Mouse (Mus musculus): ENCODE results near the gene Plgrkt. TPM values are rescaled to one million over a fixed set of nuclear protein-coding genes. Genes with fewer than 3 reads are reported as not detected.

Plgrkt gene
- polyA plus RNA-seq, 1 experiment = 34.0 TPM

- DNase-seq = no peak
- no peak overlapping the region for H3K4me3 ChIP-seq (replicated peaks; ENCODE audit: insufficient read depth, low read depth, low read length)
- 88% methylated on average over 6 of the region's 6 CpGs for WGBS
- TF ChIP-seq CTCF (IDR thresholded peaks at IDR 0.05; ENCODE audit: borderline replicate concordance, insufficient read depth, low read depth, low read length) (no peak), POLR2A (IDR thresholded peaks at IDR 0.05; ENCODE audit: borderline replicate concordance, insufficient read depth, low read length) (no peak)
- H3K4me1 ChIP-seq (ENCODE audit: control insufficient read depth, insufficient read depth, low read length) = no peaks in the 10 kb centered on the region
- H3K27ac ChIP-seq (ENCODE audit: insufficient read depth, low read length) = no peak overlapping the region
- H3K27me3 ChIP-seq (ENCODE audit: control insufficient read depth, insufficient read depth, low read length) = no peaks in the 10 kb centered on the region
Observed at GRCm38 (mm10) chr19:29342281-29342680, 24.9 kb downstream of the Plgrkt start.

- WGBS = 75% methylated on average over 4 of the region's 4 CpGs
- no peak for DNase-seq
- Histone ChIP-seq H3K27ac (ENCODE audit: insufficient read depth, low read length) (no peak overlapping the region), H3K4me1 (ENCODE audit: control insufficient read depth, insufficient read depth, low read length) (no peaks in the 10 kb centered on the region), H3K27me3 (ENCODE audit: control insufficient read depth, insufficient read depth, low read length) (no peaks in the 10 kb centered on the region), H3K4me3 (replicated peaks; ENCODE audit: insufficient read depth, low read depth, low read length) (no peak overlapping the region)
- TF ChIP-seq POLR2A (IDR thresholded peaks at IDR 0.05; ENCODE audit: borderline replicate concordance, insufficient read depth, low read length) = no peak
- TF ChIP-seq CTCF (IDR thresholded peaks at IDR 0.05; ENCODE audit: borderline replicate concordance, insufficient read depth, low read depth, low read length) = no peak
Observed at GRCm38 (mm10) chr19:29341029-29341428, 26.2 kb downstream of the Plgrkt start.

- DNase-seq = no peak
- no peaks in the 10 kb centered on the region; the same call in 1 of the 2 replicates for H3K27me3 ChIP-seq (ENCODE audit: control insufficient read depth, insufficient read depth, low read length)
- no peak overlapping the region for H3K27ac ChIP-seq (ENCODE audit: insufficient read depth, low read length)
- TF ChIP-seq CTCF (IDR thresholded peaks at IDR 0.05; ENCODE audit: borderline replicate concordance, insufficient read depth, low read depth, low read length) (no peak), POLR2A (IDR thresholded peaks at IDR 0.05; ENCODE audit: borderline replicate concordance, insufficient read depth, low read length) (no peak)
- H3K4me1 ChIP-seq (ENCODE audit: control insufficient read depth, insufficient read depth, low read length) = no peaks in the 10 kb centered on the region
- H3K4me3 ChIP-seq (replicated peaks; ENCODE audit: insufficient read depth, low read depth, low read length) = no peak overlapping the region
- 91% methylated on average over 2 of the region's 2 CpGs for WGBS
Observed at GRCm38 (mm10) chr19:29336624-29337023, 30.6 kb downstream of the Plgrkt start.

- TF ChIP-seq POLR2A (IDR thresholded peaks at IDR 0.05; ENCODE audit: borderline replicate concordance, insufficient read depth, low read length) = no peak
- no peak for TF ChIP-seq CTCF (IDR thresholded peaks at IDR 0.05; ENCODE audit: borderline replicate concordance, insufficient read depth, low read depth, low read length)
- Histone ChIP-seq H3K4me1 (ENCODE audit: control insufficient read depth, insufficient read depth, low read length) (no peaks in the 10 kb centered on the region), H3K27ac (ENCODE audit: insufficient read depth, low read length) (no peak within 1 kb of the TSS), H3K4me3 (replicated peaks; ENCODE audit: insufficient read depth, low read depth, low read length) (peak within 1 kb of the TSS; percentile 52), H3K27me3 (ENCODE audit: control insufficient read depth, insufficient read depth, low read length) (no peaks in the 10 kb centered on the region; the same call in 1 of the 2 replicates)
- WGBS = 1% methylated on average over 23 of the region's 23 CpGs
- peak; percentile 38 to 53 for DNase-seq
Observed at GRCm38 (mm10) chr19:29334068-29334745, 33.0 kb downstream of the Plgrkt start, which contains the start of gene Rln1. TSS of gene Rln1 (minus strand) at chr19:29334670.

GRCm38 (mm10) chr19:29326822-29327552 lies 40.2 kb downstream of the Plgrkt start:
- TF ChIP-seq CTCF (IDR thresholded peaks at IDR 0.05; ENCODE audit: borderline replicate concordance, insufficient read depth, low read depth, low read length) (no peak), POLR2A (IDR thresholded peaks at IDR 0.05; ENCODE audit: borderline replicate concordance, insufficient read depth, low read length) (no peak)
- DNase-seq = no peak
- H3K4me3 ChIP-seq (replicated peaks; ENCODE audit: insufficient read depth, low read depth, low read length) = no peak overlapping the region
- no peaks in the 10 kb centered on the region; the same call in 1 of the 2 replicates for H3K27me3 ChIP-seq (ENCODE audit: control insufficient read depth, insufficient read depth, low read length)
- WGBS = 58% methylated on average over 13 of the region's 13 CpGs
- H3K27ac ChIP-seq (ENCODE audit: insufficient read depth, low read length) = no peak overlapping the region
- H3K4me1 ChIP-seq (ENCODE audit: control insufficient read depth, insufficient read depth, low read length) = no peaks in the 10 kb centered on the region

GRCm38 (mm10) chr19:29326396-29326795 lies 40.8 kb downstream of the Plgrkt start:
- WGBS = 50% methylated on average over 4 of the region's 4 CpGs

GRCm38 (mm10) chr19:29325852-29326180 lies 41.4 kb downstream of the Plgrkt start:
- H3K27ac ChIP-seq (ENCODE audit: insufficient read depth, low read length) = no peak overlapping the region
- 77% methylated on average over 9 of the region's 9 CpGs for WGBS
- no peak for DNase-seq
- TF ChIP-seq CTCF (IDR thresholded peaks at IDR 0.05; ENCODE audit: borderline replicate concordance, insufficient read depth, low read depth, low read length) (no peak), POLR2A (IDR thresholded peaks at IDR 0.05; ENCODE audit: borderline replicate concordance, insufficient read depth, low read length) (no peak)
- no peaks in the 10 kb centered on the region for H3K4me1 ChIP-seq (ENCODE audit: control insufficient read depth, insufficient read depth, low read length)
- H3K4me3 ChIP-seq (replicated peaks; ENCODE audit: insufficient read depth, low read depth, low read length) = no peak overlapping the region
- no peaks in the 10 kb centered on the region for H3K27me3 ChIP-seq (ENCODE audit: control insufficient read depth, insufficient read depth, low read length)

More at GRCm38 (mm10) chr19:29326396-29326795, 40.8 kb downstream of the Plgrkt start:
- Histone ChIP-seq H3K27me3 (ENCODE audit: control insufficient read depth, insufficient read depth, low read length) (no peaks in the 10 kb centered on the region), H3K27ac (ENCODE audit: insufficient read depth, low read length) (no peak overlapping the region), H3K4me1 (ENCODE audit: control insufficient read depth, insufficient read depth, low read length) (no peaks in the 10 kb centered on the region), H3K4me3 (replicated peaks; ENCODE audit: insufficient read depth, low read depth, low read length) (no peak overlapping the region)
- TF ChIP-seq CTCF (IDR thresholded peaks at IDR 0.05; ENCODE audit: borderline replicate concordance, insufficient read depth, low read depth, low read length) (no peak), POLR2A (IDR thresholded peaks at IDR 0.05; ENCODE audit: borderline replicate concordance, insufficient read depth, low read length) (no peak)
- DNase-seq = no peak

Measured in cerebellum, adult 2 months (tissue).